Mouse (Mus musculus): ENCODE measurements around the gene Sash1.

GRCm38 (mm10) chr10:8772464-8773209, 113.2 kb downstream of the Sash1 start:
- TF ChIP-seq POLR2A (IDR thresholded peaks at IDR 0.05; ENCODE audit: borderline replicate concordance, control insufficient read depth, low read depth, low read length) (no peak), CTCF (IDR thresholded peaks at IDR 0.05; ENCODE audit: control insufficient read depth, insufficient read depth, low read length) (no peak)

Data from bone marrow, adult 2 months (tissue).